Mouse (Mus musculus) bone marrow, adult 2 months (tissue): Measurements from ENCODE around the gene Fam83c. TPM values are rescaled to one million over a fixed set of nuclear protein-coding genes. Genes with fewer than 3 reads are reported as not detected.

ENCODE experiments used
- H3K27ac ChIP-seq: fragments of 200-500 bp; 2 replicates; pipeline ENCODE4 v1.5.1; 2012; ENCODE audit warnings: low read depth, mild to moderate bottlenecking, control low read depth, inconsistent platforms, low read length; ENCODE audit not compliant: control insufficient read depth, poor library complexity, insufficient read depth
- H3K4me1 ChIP-seq: fragments of 200-500 bp; 2 replicates; pipeline ENCODE4 v1.6.1; 2011; ENCODE audit warnings: low read length; ENCODE audit not compliant: control insufficient read depth, insufficient read depth
- H3K4me3 ChIP-seq: fragments of 200-500 bp; replicated peaks from 2 replicates; pipeline ENCODE3; 2011; ENCODE audit warnings: mild to moderate bottlenecking, low read depth, low read length, control low read depth; ENCODE audit not compliant: control insufficient read depth
- CTCF ChIP-seq: fragments of 200-500 bp; IDR thresholded peaks from 2 replicates; pipeline ENCODE4 v1.5.1; 2011; ENCODE audit warnings: low read length, control low read depth; ENCODE audit not compliant: control insufficient read depth, insufficient read depth
- POLR2A ChIP-seq: fragments of 200-500 bp; IDR thresholded peaks from 2 replicates; pipeline ENCODE4 v1.6.1; 2011; ENCODE audit warnings: low read depth, mild to moderate bottlenecking, control low read depth, low read length, borderline replicate concordance; ENCODE audit not compliant: control insufficient read depth
- whole genome bisulfite sequencing: fragments of 180-500 bp; shearing (Covaris S2); methylation state at CpG from one replicate; pipeline ENCODE4 v1.1.7; 2018; 5-methylcytosine and 5-hydroxymethylcytosine counted together
- polyA plus RNA-seq: library from polyadenylated mRNA; stranded (reverse); fragments of >200 nt; gene quantifications from 2 replicates; pipeline ENCODE4 v1.2.4, GENCODE M21; 2011; ENCODE audit warnings: low replicate concordance; ENCODE audit not compliant: missing spikeins, insufficient read depth, insufficient read length

Gene Fam83c
- polyA plus RNA-seq, 1 experiment = not detected

DNA sequence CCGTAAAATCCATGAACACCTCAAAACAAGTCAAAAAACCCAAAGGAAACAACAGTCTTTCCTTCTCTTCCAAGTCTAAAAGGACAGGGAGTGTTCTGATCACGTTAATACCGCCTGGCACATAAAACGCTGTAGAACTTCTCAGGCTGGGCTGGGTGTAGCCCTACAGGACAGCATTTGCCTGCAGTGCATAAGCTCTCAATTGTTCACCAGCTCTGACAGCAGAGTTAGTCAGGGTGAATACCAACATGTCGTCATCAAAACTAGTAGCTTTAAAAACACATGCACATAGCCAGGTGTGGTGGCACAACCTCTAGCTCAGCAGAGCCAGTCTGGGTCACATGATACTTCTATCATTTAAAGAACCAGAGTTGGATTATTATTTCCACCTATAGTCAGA, 13.9 kb downstream of the Fam83c start:
- WGBS = 84% methylated on average over 5 of the region's 5 CpGs
- H3K4me1 ChIP-seq = peaks cover 3% of the 10 kb centered on the region; the same call in 1 of the 2 replicates
- no peak overlapping the region for H3K27ac ChIP-seq
- no peak overlapping the region for H3K4me3 ChIP-seq
- TF ChIP-seq POLR2A (no peak), CTCF (no peak)

- Histone ChIP-seq H3K4me3 (peak overlapping the region; percentile 77), H3K27ac (peak overlapping the region; percentile 69), H3K4me1 (peaks cover 3% of the 10 kb centered on the region; the same call in 1 of the 2 replicates)
- WGBS = 52% methylated on average over 6 of the region's 6 CpGs
- no peak for TF ChIP-seq POLR2A
- no peak for TF ChIP-seq CTCF
Measured at GRCm38 (mm10) chr2:155819449-155820251, 15.0 kb downstream of the Fam83c start.

DNA sequence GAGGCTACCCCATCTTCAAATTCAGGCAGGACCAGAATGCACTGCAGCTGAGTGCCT, 15.4 kb downstream of the Fam83c start, which contains the start of gene BC029722:
Gene BC029722, minus strand, starts transcription at position 35 of the 57 bp plus-strand sequence.
- H3K4me3 ChIP-seq = peak within 1 kb of the TSS; percentile 77
- H3K27ac ChIP-seq = peak within 1 kb of the TSS; percentile 69
- peaks cover 3% of the 10 kb centered on the region; the same call in 1 of the 2 replicates for H3K4me1 ChIP-seq
- TF ChIP-seq POLR2A = no peak
- no peak for TF ChIP-seq CTCF

- Histone ChIP-seq H3K4me3 (peak overlapping the region; percentile 77), H3K4me1 (peaks cover 3% of the 10 kb centered on the region; the same call in 1 of the 2 replicates), H3K27ac (peak overlapping the region; percentile 69)
- peak; percentile 25; the same call in 1 of the 2 replicates for TF ChIP-seq CTCF
- peak; percentile 93 for TF ChIP-seq POLR2A
- WGBS = 0% methylated on average over 37 of the region's 37 CpGs
Measured at GRCm38 (mm10) chr2:155818596-155819391, 15.9 kb downstream of the Fam83c start.

DNA sequence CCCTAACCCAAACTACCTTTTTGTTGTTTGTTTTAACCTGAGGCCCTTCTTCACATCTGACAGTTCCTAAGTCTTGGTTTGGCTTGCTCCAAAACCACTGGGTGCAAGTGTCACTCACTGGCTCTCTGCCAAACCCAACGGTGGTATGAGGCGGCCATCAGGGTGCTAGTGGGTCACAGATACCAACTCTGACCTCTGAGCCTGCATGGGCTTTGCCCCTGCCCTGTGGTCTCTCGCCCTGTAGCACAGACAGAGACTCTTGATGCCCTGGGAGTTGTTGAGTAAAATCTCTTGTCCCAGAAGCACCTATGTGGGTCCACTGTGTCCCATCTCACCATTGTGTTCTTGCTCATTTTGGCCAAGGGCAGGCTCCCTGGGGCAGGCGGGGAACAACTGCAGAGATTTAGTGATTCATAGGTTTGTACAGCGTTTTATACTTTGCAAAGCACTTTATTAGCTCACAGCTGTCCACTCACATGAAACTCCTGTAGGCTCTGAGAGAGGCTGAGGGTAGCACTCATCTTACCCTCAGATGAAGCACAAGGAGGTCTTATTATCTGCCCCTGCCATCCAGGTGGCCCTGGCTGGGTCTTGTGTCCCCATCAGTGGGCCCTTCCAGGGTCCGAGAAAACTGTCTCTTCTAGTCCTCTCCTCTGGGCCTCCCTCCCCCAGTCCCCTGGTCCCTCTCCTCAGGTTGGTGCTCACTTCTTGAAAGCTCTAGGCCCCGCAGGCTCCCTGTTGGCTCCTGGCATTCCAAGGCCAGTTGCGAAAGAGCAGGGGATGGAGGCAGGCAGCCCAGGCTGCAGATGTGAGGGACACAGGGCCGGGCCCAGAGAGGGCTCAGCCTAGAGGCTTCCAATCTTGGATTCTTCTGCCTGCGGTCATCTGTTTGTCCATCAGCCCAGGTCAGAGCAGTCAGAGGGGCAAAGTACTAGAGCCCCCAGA, 17.1 kb downstream of the Fam83c start:
- no peak overlapping the region for H3K27ac ChIP-seq
- TF ChIP-seq POLR2A (no peak), CTCF (no peak)
- H3K4me1 ChIP-seq = peaks cover 3% of the 10 kb centered on the region; the same call in 1 of the 2 replicates
- H3K4me3 ChIP-seq = no peak overlapping the region
- 69% methylated on average over 10 of the region's 10 CpGs for WGBS

DNA sequence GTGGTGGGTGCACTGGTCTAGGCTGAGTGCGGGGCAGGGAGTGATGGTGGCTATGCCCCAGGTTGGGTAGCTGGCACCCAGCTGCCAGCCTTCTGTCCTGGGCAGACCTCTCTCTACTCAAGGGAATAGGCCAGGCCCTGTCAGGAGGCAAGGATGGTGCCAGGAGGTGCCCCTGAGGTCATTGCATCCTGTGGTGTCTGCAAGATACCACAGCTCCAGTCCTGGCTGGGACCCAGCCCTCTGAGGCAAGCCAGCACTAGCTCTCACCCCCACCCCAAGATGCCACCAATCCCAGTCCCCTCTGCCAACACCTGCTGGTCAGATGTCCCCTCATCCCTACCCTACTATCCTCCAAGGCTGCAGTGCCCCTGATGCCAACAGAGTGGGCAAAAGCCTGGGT, 18.5 kb downstream of the Fam83c start:
- whole genome bisulfite sequencing = 88% methylated on average over 1 of the region's 1 CpGs
- H3K4me3 ChIP-seq = no peak overlapping the region
- H3K4me1 ChIP-seq = peaks cover 3% of the 10 kb centered on the region; the same call in 1 of the 2 replicates
- H3K27ac ChIP-seq = no peak overlapping the region
- no peak for TF ChIP-seq CTCF
- no peak for TF ChIP-seq POLR2A

DNA sequence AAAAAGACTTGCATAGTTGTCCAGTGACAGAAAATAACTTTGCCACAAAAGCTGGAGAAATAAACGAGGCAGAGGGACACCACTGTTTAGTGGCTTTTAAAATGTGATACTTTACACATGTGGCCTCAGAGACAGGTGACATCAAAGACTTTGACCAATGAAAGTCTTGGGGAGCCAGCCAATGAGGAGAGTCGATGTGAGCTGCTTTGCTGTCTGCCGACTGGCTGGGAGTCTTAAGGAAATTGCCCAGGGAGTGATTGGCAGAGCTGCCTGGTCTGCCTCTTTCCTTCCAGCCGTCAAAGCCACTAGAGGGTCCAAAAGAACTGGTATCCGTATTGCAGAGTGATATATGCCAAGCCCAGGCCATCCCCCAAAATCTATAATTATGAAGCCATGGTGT, 19.8 kb downstream of the Fam83c start:
- WGBS = 20% methylated on average over 5 of the region's 5 CpGs
- H3K4me3 ChIP-seq = no peak overlapping the region
- no peak for TF ChIP-seq POLR2A
- no peak for TF ChIP-seq CTCF
- H3K4me1 ChIP-seq = peaks cover 3% of the 10 kb centered on the region; the same call in 1 of the 2 replicates
- no peak overlapping the region for H3K27ac ChIP-seq
